Mouse (Mus musculus) kidney, postnatal 0 days (tissue): ENCODE measurements around the gene Slc2a10. TPM values are rescaled to one million over a fixed set of nuclear protein-coding genes. Genes with fewer than 3 reads are reported as not detected.

Experiments used
- ATAC-seq: fragments of 200-750 bp; cut with Nextera tagmentation; replicated peaks from 2 replicates; pipeline ENCODE4 v1.8.0; 2017; ENCODE audit warnings: low read depth, moderate number of reproducible peaks, moderate TSS enrichment, moderate library complexity; ENCODE audit not compliant: low FRiP score
- DNase-seq: peaks from one replicate; pipeline ENCODE4 v3.0.0-alpha.2; 2016; ENCODE audit warnings: low spot score
- H3K27ac ChIP-seq: fragments of 300-500 bp; sonication (generic); 2 replicates; pipeline ENCODE4 v1.5.1; 2014; ENCODE audit warnings: mild to moderate bottlenecking
- H3K27me3 ChIP-seq: fragments of 300-500 bp; sonication (generic); 2 replicates; pipeline ENCODE4 v1.6.1; 2014; ENCODE audit warnings: low read length, mixed read lengths; ENCODE audit not compliant: insufficient read depth
- H3K36me3 ChIP-seq: fragments of 300-500 bp; sonication (generic); 2 replicates; pipeline ENCODE4 v1.6.1; 2014; ENCODE audit warnings: low read length, mixed read lengths; ENCODE audit not compliant: insufficient read depth
- H3K4me1 ChIP-seq: fragments of 300-500 bp; sonication (generic); replicated peaks from 2 replicates; pipeline ENCODE4 v1.6.1; 2014; ENCODE audit warnings: antibody characterized with exemption, low read length, mixed read lengths; ENCODE audit not compliant: insufficient read depth
- H3K4me2 ChIP-seq: fragments of 300-500 bp; sonication (generic); 2 replicates; pipeline ENCODE4 v1.6.1; 2014; ENCODE audit warnings: mild to moderate bottlenecking, low read length, moderate library complexity, mixed read lengths
- H3K4me3 ChIP-seq: fragments of 300-500 bp; sonication (generic); replicated peaks from 2 replicates; pipeline ENCODE4 v1.5.1; 2014; ENCODE audit warnings: low read depth, low read length
- H3K9ac ChIP-seq: fragments of 300-500 bp; sonication (generic); 2 replicates; pipeline ENCODE4 v1.6.1; 2014; ENCODE audit warnings: low read depth, low read length
- H3K9me3 ChIP-seq: fragments of 300-500 bp; sonication (generic); replicated peaks from 2 replicates; pipeline ENCODE4 v1.6.1; 2016; ENCODE audit warnings: low read length, inconsistent platforms, mixed read lengths
- CTCF ChIP-seq: IDR thresholded peaks from 2 replicates; pipeline ENCODE4 v1.5.1; 2016; ENCODE audit warnings: antibody characterized with exemption, low read depth, mild to moderate bottlenecking, moderate library complexity
- WGBS: fragments of 180-500 bp; shearing (Covaris S2); extraction: QIAGEN DNeasy Blood & Tissue Kit; methylation state at CpG from one replicate; pipeline ENCODE4 v1.1.7; 2014; 5-methylcytosine and 5-hydroxymethylcytosine counted together
- polyA plus RNA-seq: library from polyadenylated mRNA; unstranded; fragments of >200 nt; fragmentation: Nextera tagmentation; extraction: Ambion mirVana; gene quantifications from 2 replicates; pipeline ENCODE4 v1.2.1, GENCODE M21; 2015

The Slc2a10 gene
- polyA plus RNA-seq, 1 experiment from 2014 or later: 3.2 TPM

DNA sequence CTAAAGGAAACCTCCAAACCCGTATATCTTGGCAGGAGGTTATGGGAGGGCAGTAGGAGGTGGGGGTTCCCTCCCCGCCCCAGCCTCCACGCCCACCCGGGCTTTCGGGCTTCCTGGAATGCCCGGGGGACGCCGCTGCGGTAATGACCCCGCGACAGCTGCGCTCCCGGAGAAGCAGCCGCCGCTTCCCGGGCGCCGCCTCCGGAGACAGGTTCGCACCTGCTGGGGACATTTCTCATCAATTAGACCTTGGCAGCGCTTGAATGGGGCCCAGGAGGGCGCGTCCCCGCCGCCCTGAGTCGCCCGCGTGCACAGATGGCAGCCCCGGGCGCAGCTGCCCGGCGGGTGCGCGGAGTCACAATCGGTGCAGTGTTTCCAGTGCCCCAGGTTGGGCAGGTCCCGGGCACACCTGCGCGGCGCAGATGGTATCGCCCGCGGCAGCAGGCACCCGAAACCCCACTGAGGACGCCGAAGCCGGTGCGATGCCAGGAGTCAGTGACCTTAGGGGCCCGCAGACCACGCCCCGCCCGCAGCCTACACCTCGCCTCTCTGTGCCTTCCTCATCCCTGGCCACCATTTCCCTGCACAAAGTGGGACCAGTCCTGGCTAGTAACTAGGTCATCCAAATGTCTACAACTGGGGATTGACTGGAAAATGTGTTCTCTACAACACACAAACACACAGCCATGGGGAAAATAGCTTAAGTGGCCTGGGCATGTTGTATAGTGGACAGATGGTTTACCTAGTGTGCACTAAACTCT, 59.9 kb downstream of the Slc2a10 start:
- no peak overlapping the region for H3K27ac ChIP-seq
- H3K4me2 ChIP-seq: peak overlapping the region; percentile 77
- DNase-seq: no peak
- 0 out of 2 replicates have a peak, but pooled peaks cover 4% of the 10 kb centered on the region for H3K4me1 ChIP-seq
- H3K27me3 ChIP-seq: no peaks in the 10 kb centered on the region
- no peaks in the 10 kb centered on the region for H3K9me3 ChIP-seq
- H3K9ac ChIP-seq: peak overlapping the region; percentile 50; the same call in 1 of the 2 replicates
- peak; percentile 23; the same call in 1 of the 2 replicates for ATAC-seq
- TF ChIP-seq CTCF: no peak
- 1% methylated on average over 52 of the region's 52 CpGs for WGBS
- peak overlapping the region; percentile 36 for H3K4me3 ChIP-seq
- H3K36me3 ChIP-seq: no peaks in the 10 kb centered on the region

DNA sequence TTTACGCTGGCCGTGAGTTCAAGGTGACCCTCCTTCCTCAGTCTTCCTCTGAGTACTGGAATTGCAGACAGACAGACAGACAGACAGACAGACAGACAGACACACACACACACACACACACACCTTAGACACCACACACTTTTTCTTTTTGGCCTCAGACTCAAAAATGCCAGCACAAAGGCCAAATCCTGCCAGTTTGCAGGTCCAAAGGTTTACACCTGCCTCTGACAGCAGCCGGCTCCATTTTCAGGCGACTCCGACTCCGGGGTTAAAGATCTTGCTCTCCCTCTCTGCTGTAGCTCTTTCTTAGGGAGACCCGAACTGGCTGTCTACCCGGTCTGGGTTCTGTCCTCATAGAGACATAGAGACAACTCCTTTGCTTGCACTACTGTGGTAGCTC, 60.5 kb downstream of the Slc2a10 start:
- Histone ChIP-seq H3K27ac (no peak overlapping the region), H3K4me3 (no peak overlapping the region), H3K36me3 (no peaks in the 10 kb centered on the region), H3K4me2 (no peak overlapping the region), H3K9me3 (no peaks in the 10 kb centered on the region), H3K9ac (no peak overlapping the region), H3K4me1 (0 out of 2 replicates have a peak, but pooled peaks cover 4% of the 10 kb centered on the region), H3K27me3 (no peaks in the 10 kb centered on the region)
- no peak for TF ChIP-seq CTCF
- no peak for DNase-seq
- WGBS: 69% methylated on average over 8 of the region's 8 CpGs
- no peak for ATAC-seq

DNA sequence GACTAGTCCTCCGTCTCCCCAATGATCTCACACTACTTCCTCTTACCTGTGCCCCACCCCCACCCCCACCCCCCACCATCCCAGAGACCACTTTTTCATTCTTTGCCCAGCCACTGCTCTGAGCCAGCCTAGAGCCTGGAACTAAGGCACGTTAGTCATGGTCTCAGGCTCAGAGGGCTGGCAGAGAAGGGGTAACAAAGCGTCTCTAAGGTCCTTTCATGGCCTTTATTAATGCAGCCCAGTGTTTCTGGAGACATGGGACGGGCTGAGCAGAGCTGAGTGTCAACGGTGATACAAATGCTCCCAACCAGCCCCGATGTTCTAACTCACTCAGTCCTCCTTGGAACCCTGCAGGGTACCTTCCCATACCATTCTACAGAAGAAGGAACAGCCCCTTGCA, 61.0 kb downstream of the Slc2a10 start:
- H3K4me1 ChIP-seq: 0 out of 2 replicates have a peak, but pooled peaks cover 4% of the 10 kb centered on the region
- H3K9ac ChIP-seq: no peak overlapping the region
- TF ChIP-seq CTCF: no peak
- H3K9me3 ChIP-seq: no peaks in the 10 kb centered on the region
- ATAC-seq: no peak
- H3K27ac ChIP-seq: no peak overlapping the region
- DNase-seq: no peak
- no peak overlapping the region for H3K4me2 ChIP-seq
- H3K36me3 ChIP-seq: no peaks in the 10 kb centered on the region
- H3K27me3 ChIP-seq: no peaks in the 10 kb centered on the region
- WGBS: 69% methylated on average over 6 of the region's 6 CpGs
- no peak overlapping the region for H3K4me3 ChIP-seq

DNA sequence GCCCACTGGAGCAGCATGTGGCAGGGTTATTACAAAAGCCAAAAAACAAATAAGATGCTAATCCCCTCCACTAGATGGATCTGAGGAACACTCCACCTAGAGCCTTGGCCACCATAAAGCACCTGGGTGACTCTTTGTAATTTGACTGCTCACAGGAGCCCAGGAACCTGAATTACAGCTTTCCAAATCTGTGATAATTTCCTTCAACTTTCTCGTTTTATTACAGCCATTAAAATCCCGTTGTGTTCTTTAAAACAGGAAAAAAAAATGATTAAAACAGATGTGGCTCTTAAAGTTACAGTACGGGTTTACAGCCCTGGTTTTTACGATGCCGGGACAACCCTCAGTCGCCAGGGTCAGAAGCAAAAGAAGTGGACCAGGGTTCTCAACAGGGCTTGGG, 63.3 kb downstream of the Slc2a10 start:
- H3K36me3 ChIP-seq: no peaks in the 10 kb centered on the region
- no peak overlapping the region for H3K9ac ChIP-seq
- WGBS: 29% methylated on average over 6 of the region's 6 CpGs
- 0 out of 2 replicates have a peak, but pooled peaks cover 4% of the 10 kb centered on the region for H3K4me1 ChIP-seq
- DNase-seq (peak; percentile 19), ATAC-seq (no peak)
- no peak for TF ChIP-seq CTCF
- H3K27me3 ChIP-seq: no peaks in the 10 kb centered on the region
- no peak overlapping the region for H3K4me3 ChIP-seq
- H3K4me2 ChIP-seq: no peak overlapping the region
- H3K9me3 ChIP-seq: no peaks in the 10 kb centered on the region
- H3K27ac ChIP-seq: no peak overlapping the region

DNA sequence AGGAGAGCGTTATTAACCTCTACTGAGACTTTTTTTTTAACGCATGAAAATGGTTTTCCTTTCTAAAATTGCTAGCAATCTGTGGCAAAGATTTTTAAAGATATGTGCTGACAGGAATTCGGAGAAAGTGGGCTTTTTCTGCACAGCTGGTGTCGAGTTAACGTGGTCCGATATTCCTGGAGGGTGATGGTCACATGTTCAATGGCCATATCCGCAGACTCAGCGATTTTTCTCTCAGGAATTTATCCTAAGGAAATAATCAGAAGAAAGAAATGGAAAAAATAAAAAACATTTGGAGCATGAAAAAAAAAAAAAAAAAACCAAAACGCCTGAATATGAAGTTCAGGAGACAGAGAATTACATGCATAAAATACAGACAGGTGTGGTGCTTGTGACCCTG, 64.2 kb downstream of the Slc2a10 start:
- Histone ChIP-seq H3K27me3 (no peaks in the 10 kb centered on the region), H3K27ac (no peak overlapping the region), H3K9ac (no peak overlapping the region), H3K9me3 (no peaks in the 10 kb centered on the region), H3K36me3 (no peaks in the 10 kb centered on the region), H3K4me1 (0 out of 2 replicates have a peak, but pooled peaks cover 4% of the 10 kb centered on the region), H3K4me2 (no peak overlapping the region), H3K4me3 (no peak overlapping the region)
- no peak for DNase-seq
- no peak for TF ChIP-seq CTCF
- 63% methylated on average over 9 of the region's 9 CpGs for WGBS
- ATAC-seq: no peak

DNA sequence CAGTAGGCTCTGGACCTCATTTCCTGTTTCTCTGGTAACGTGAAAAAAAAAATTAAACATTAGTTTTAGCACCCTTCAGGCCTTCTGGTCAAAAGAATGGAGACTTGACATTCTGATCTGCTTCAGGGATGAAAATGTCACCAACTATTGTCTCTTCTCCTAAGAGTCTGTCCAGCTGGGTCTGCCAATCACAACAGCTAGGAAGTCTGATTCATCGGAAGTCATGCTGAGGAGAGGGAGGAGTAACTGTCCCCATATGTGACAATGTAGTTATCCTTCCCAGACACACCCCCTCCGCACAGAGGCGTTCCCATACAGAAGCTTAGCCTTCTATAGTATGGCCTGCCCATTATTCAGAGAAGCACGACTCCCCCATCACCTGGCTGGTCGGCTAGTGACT, 65.3 kb downstream of the Slc2a10 start:
- no peaks in the 10 kb centered on the region for H3K27me3 ChIP-seq
- no peak for TF ChIP-seq CTCF
- no peak for ATAC-seq

More for the DNA sequence above, 65.3 kb downstream of the Slc2a10 start:
- no peaks in the 10 kb centered on the region for H3K36me3 ChIP-seq
- 62% methylated on average over 6 of the region's 6 CpGs for WGBS
- H3K9ac ChIP-seq: no peak overlapping the region
- no peak for DNase-seq
- H3K4me3 ChIP-seq: no peak overlapping the region
- no peaks in the 10 kb centered on the region for H3K9me3 ChIP-seq
- no peak overlapping the region for H3K27ac ChIP-seq
- no peaks in the 10 kb centered on the region for H3K4me1 ChIP-seq
- no peak overlapping the region for H3K4me2 ChIP-seq

Other genes starting within 250 kb of the Slc2a10 start
- 51.6 and 55.7 TPM in 2 replicates for gene Slc35c2, start 215.9 kb upstream of the Slc2a10 start, polyA plus RNA-seq
- gene Elmo2, start 177.3 kb upstream of the Slc2a10 start, polyA plus RNA-seq: 51.5 and 59.3 TPM in 2 replicates
- 0.58 and 0.60 TPM in 2 replicates for gene Zfp663, start 135.1 kb upstream of the Slc2a10 start, polyA plus RNA-seq
- gene Zfp334, start 115.5 kb upstream of the Slc2a10 start, polyA plus RNA-seq: 3.6 and 4.7 TPM in 2 replicates
- gene Ocstamp, start 103.4 kb upstream of the Slc2a10 start, polyA plus RNA-seq: 0.11 and 0.14 TPM in 2 replicates
- gene Slc13a3, start 30.6 kb upstream of the Slc2a10 start, polyA plus RNA-seq: 8.3 and 9.7 TPM in 2 replicates
- 27.2 and 27.5 TPM in 2 replicates for gene Trp53rka, start 10.5 kb upstream of the Slc2a10 start, polyA plus RNA-seq
- gene Eya2, start 91.2 kb downstream of the Slc2a10 start, polyA plus RNA-seq: 6.3 and 8.0 TPM in 2 replicates